ENCODE assay signal across 21 mouse cellular contexts in the genomic region with DNA sequence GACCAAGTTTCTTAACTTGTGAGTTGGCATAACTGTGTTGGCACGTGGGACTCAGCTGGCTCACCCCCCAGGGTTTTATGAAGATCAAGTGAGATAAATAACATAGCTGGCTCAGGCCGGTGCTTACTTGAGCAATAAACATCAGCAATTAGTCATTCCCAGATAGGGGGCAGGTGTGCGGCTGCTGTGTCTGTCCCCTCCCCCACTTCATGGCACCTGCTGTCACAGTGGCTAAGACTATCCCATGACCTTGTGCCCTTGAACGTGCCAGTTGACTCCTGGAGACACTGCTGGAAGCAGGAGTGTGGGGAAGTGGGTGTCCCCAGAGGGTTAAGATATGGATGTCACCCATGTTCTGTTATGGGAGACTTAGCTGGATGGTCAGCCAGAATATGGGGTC. TPM values are rescaled to one million over a fixed set of nuclear protein-coding genes. Genes with fewer than 3 reads are reported as not detected.
DNase-seq lines count a peak whose midpoint lies in the region; ATAC-seq lines count a peak whose summit lies in the region.
"Had no signal": no experiment of that assay in that cellular context is flagged by ENCODE, and none has a peak within 500 bp of the region (broad histone marks: within the 10 kb centered on the region; RNA-seq: fewer than 3 reads in every experiment).

No protein-coding gene starts in this region.

- H3K9me3 ChIP-seq in hindbrain, embryonic 13.5 days: no peaks in the 10 kb centered on the region
- H3K9me3 ChIP-seq in hindbrain, embryonic 12.5 days (replicated peaks): no peaks in the 10 kb centered on the region
- no peaks in the 10 kb centered on the region for H3K9me3 ChIP-seq in neural tube, embryonic 12.5 days
- H3K9me3 ChIP-seq: forebrain, embryonic 12.5 days; intestine, embryonic 15.5 days; kidney, embryonic 15.5 days; limb, embryonic 12.5 days had no signal

- 39% methylated on average over 4 of the region's 4 CpGs for WGBS in hindbrain, embryonic 13.5 days
- 54% methylated on average over 4 of the region's 4 CpGs for WGBS in hindbrain, embryonic 12.5 days
- 34% methylated on average over 4 of the region's 4 CpGs for WGBS in neural tube, embryonic 12.5 days

- peak overlapping the region; percentile 53; the same call in 1 of the 2 replicates for H3K9ac ChIP-seq in hindbrain, embryonic 13.5 days
- H3K9ac ChIP-seq in hindbrain, embryonic 12.5 days: no peak overlapping the region
- no peak overlapping the region for H3K9ac ChIP-seq in neural tube, embryonic 12.5 days
- H3K9ac ChIP-seq: forebrain, embryonic 12.5 days; intestine, embryonic 15.5 days; kidney, embryonic 15.5 days; limb, embryonic 12.5 days; liver, postnatal 0 days had no signal

- H3K27ac ChIP-seq in hindbrain, embryonic 13.5 days: peak overlapping the region; percentile 55; the same call in 1 of the 2 replicates
- H3K27ac ChIP-seq in hindbrain, embryonic 12.5 days: no peak overlapping the region
- no peak overlapping the region for H3K27ac ChIP-seq in neural tube, embryonic 12.5 days
- H3K27ac ChIP-seq: forebrain, embryonic 12.5 days; intestine, embryonic 15.5 days; kidney, embryonic 15.5 days; limb, embryonic 12.5 days; macrophage had no signal

- no peak for ATAC-seq in hindbrain, embryonic 13.5 days (ENCODE audit: low FRiP score)
- ATAC-seq in hindbrain, embryonic 12.5 days (ENCODE audit: low FRiP score): no peak
- peak; percentile 43; the same call in 1 of the 2 replicates for ATAC-seq in neural tube, embryonic 12.5 days (ENCODE audit: low FRiP score, low read depth)
- ATAC-seq: hindbrain, embryonic 16.5 days; intestine, embryonic 15.5 days; liver, postnatal 0 days; lung, postnatal 0 days had no signal

- peaks cover 80% of the 10 kb centered on the region for H3K4me1 ChIP-seq in hindbrain, embryonic 13.5 days (replicated peaks)
- H3K4me1 ChIP-seq in hindbrain, embryonic 12.5 days: peaks cover 70% of the 10 kb centered on the region
- peaks cover 61% of the 10 kb centered on the region for H3K4me1 ChIP-seq in neural tube, embryonic 12.5 days

- H3K36me3 ChIP-seq in hindbrain, embryonic 13.5 days: peaks cover 40% of the 10 kb centered on the region
- H3K36me3 ChIP-seq in hindbrain, embryonic 12.5 days: peaks cover 21% of the 10 kb centered on the region
- peaks cover 14% of the 10 kb centered on the region for H3K36me3 ChIP-seq in neural tube, embryonic 12.5 days
- H3K36me3 ChIP-seq: intestine, embryonic 15.5 days had no signal

- H3K4me2 ChIP-seq in hindbrain, embryonic 13.5 days: 0 out of 2 replicates have a peak overlapping the region, but pooled peaks have one; percentile 96
- H3K4me2 ChIP-seq in hindbrain, embryonic 12.5 days (replicated peaks): no peak overlapping the region
- no peak overlapping the region for H3K4me2 ChIP-seq in neural tube, embryonic 12.5 days (replicated peaks)
- H3K4me2 ChIP-seq: forebrain, embryonic 12.5 days; intestine, embryonic 15.5 days; kidney, embryonic 15.5 days; limb, embryonic 12.5 days; liver, embryonic 11.5 days; midbrain, embryonic 11.5 days had no signal

- DNase-seq in adrenal gland, adult 2 months: peak; percentile 30
- no peak for DNase-seq in adrenal gland, postnatal 10 days
- DNase-seq in neural tube, embryonic 10.5 days (ENCODE audit: extremely low spot score, low spot score): no peak
- no peak for DNase-seq in ovary, postnatal 14 days (ENCODE audit: low spot score)
- DNase-seq: cerebellum, adult 8-10 months; heart, postnatal 4 days; liver, postnatal 0 days; thymus, adult 18-20 months; thymus, postnatal 36 days had no signal

- H3K27me3 ChIP-seq in hindbrain, embryonic 13.5 days: no peaks in the 10 kb centered on the region
- peaks cover 5% of the 10 kb centered on the region; the same call in 1 of the 2 replicates for H3K27me3 ChIP-seq in hindbrain, embryonic 12.5 days
- peaks cover 8% of the 10 kb centered on the region; the same call in 1 of the 2 replicates for H3K27me3 ChIP-seq in neural tube, embryonic 12.5 days (replicated peaks)

- no peak overlapping the region for H3K4me3 ChIP-seq in hindbrain, embryonic 13.5 days
- H3K4me3 ChIP-seq in hindbrain, embryonic 12.5 days: no peak overlapping the region
- H3K4me3 ChIP-seq in neural tube, embryonic 12.5 days: no peak overlapping the region
- H3K4me3 ChIP-seq: forebrain, embryonic 12.5 days; intestine, embryonic 15.5 days; kidney, embryonic 15.5 days; limb, embryonic 12.5 days had no signal

RNA-seq across cellular contexts. Expression of a gene that starts 17.5 kb away (rescaled TPM):
- total RNA-seq in adrenal gland, adult 2 months (2021): 10 to 100 TPM; 34.9 to 40.4 TPM
- polyA plus RNA-seq in adrenal gland, adult 2 months (2012; rRNA removed): 73.8 and 87.2 TPM in 2 replicates
- 10 to 100 TPM; 34.7 to 45.6 TPM for total RNA-seq in adrenal gland, postnatal 10 days (2021)
- polyA plus RNA-seq in hindbrain, embryonic 13.5 days (2015; fragmentation: Nextera tagmentation; extraction: Ambion mirVana): 267 and 274 TPM in 2 replicates
- 189 and 191 TPM in 2 replicates for polyA plus RNA-seq in hindbrain, embryonic 12.5 days (2016; fragmentation: Nextera tagmentation; extraction: Ambion mirVana)
- polyA plus RNA-seq in neural tube, embryonic 12.5 days (2016; fragmentation: Nextera tagmentation; extraction: Ambion mirVana): 171 and 188 TPM in 2 replicates
